9 mouse cellular contexts compared by ENCODE assay signal in the genomic region with DNA sequence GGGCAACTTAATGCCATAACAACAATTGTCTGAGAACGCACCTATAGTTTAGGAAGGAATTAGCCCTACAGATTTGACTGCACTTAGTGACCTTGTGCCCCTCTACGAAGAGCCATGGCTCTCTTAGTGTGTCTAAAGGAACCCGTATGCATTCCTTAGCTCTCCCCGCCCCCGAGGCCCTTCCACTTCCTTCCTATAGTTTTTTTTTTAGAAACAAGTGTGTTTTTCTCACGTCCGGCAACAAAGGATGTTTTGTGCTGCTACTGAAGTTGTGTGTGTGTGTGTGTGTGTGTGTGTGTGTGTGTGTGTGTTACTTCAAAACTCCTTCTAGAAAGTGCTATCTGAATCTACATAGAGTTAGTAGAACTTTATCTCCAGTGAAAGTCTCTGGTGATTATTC. TPM values are rescaled to one million over a fixed set of nuclear protein-coding genes. Genes with fewer than 3 reads are reported as not detected.
DNase-seq lines count a peak whose midpoint lies in the region.
"Had no signal": no experiment of that assay in that cellular context is flagged by ENCODE, and none has a peak within 500 bp of the region (broad histone marks: within the 10 kb centered on the region; RNA-seq: fewer than 3 reads in every experiment).

No protein-coding gene starts in this region.

- DNase-seq in adrenal gland, adult (ENCODE audit: inconsistent age in 2 of 2, low spot score in 1 of 2) = peak; percentile 23 to 42
- DNase-seq in adrenal gland, adult 18-20 months (ENCODE audit: low spot score in 2 of 2) = no peak
- DNase-seq in right cerebral cortex, postnatal 10 days (ENCODE audit: low spot score in 2 of 2) = peak; percentile 33 to 37
- DNase-seq in right cerebral cortex, adult 18-20 months = no peak
- peak; percentile 47 for DNase-seq in lung, postnatal 10 days
- peak; percentile 68 for DNase-seq in thymus, postnatal 4 days
- no peak for DNase-seq in ovary, postnatal 14 days (ENCODE audit: low spot score)
- no peak for DNase-seq in retina, postnatal 1 day

RNA-seq across cellular contexts. Expression of a gene that starts 23.5 kb away (rescaled TPM):
- total RNA-seq in adrenal gland, adult 18-20 months (2021) = not detected
- total RNA-seq: left cerebral cortex, postnatal 14 days had no signal

Comparison
In these comparisons a context has a peak if more than half of its experiments do, and no peak if none do; other contexts are left out.
1. DNase-seq: peak in adrenal gland, adult (2 of 2), right cerebral cortex, postnatal 10 days (2 of 2), lung, postnatal 10 days (single experiment) and thymus, postnatal 4 days (single experiment); none in adrenal gland, adult 18-20 months (0 of 2), right cerebral cortex, adult 18-20 months (single experiment), ovary, postnatal 14 days (single experiment) and retina, postnatal 1 day (single experiment).